Mouse (Mus musculus) brain, adult 2 months (tissue): ENCODE measurements at regions not wholly inside any gene's neighbourhood (a gene's known extent, or its start where the extent isn't known, plus 50 kb on each side); places are given as distances from the start of the nearest gene placed in this dataset.

ENCODE experiments used
- DNase-seq: peaks from one replicate; pipeline ENCODE4 v3.0.0; 2011; ENCODE audit warnings: low read depth, low spot score

- DNase-seq = peak; percentile 94
Observed at GRCm38 (mm10) chrX:12839406-12840159, 77.7 kb upstream of the Med14 start.

DNA sequence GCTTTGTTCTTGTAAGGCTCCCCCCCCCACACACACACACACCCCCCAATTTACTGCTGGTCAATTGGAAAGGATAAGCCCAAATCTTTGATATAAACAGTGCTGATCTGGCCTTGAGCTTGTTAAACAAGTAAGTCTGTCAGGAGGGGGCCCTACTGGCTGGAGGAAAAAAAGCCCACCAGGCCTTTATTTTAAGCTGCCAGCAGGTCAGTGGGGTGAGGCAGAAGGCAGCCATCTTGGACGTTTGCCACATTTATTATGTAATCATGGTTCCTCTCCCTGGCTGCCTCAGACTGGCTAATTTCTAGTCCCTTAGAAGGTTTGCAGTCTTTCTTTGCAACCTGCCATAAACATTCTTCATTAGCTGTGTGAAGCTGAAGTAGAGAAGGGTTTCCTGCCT lies 75.9 kb upstream of the Med14 start:
- DNase-seq = peak; percentile 62

- no peak for DNase-seq
Observed at GRCm38 (mm10) chrX:12834681-12835080, 72.8 kb upstream of the Med14 start.

DNA sequence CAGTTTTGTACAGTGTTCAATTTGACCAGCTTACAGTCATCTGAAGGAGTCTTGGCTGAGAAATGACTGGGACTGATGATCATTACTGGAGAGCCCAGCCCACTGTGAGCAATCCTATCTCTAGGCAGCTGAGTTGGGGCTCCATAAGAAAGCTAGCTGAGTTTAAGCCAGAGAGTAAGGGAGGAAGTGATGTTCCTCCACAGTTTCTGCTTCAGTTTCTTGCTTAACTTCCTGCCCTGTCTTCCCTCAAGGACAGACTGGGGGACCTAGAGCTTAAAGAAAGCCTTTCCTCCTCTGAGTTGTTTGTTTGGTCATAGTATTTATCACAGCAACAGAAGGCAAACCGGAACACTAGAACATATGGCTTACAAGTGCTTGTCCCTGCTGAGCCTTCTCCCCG lies 70.8 kb upstream of the Med14 start:
- no peak for DNase-seq

GRCm38 (mm10) chrX:12829165-12829564 lies 67.3 kb upstream of the Med14 start:
- no peak for DNase-seq

DNA sequence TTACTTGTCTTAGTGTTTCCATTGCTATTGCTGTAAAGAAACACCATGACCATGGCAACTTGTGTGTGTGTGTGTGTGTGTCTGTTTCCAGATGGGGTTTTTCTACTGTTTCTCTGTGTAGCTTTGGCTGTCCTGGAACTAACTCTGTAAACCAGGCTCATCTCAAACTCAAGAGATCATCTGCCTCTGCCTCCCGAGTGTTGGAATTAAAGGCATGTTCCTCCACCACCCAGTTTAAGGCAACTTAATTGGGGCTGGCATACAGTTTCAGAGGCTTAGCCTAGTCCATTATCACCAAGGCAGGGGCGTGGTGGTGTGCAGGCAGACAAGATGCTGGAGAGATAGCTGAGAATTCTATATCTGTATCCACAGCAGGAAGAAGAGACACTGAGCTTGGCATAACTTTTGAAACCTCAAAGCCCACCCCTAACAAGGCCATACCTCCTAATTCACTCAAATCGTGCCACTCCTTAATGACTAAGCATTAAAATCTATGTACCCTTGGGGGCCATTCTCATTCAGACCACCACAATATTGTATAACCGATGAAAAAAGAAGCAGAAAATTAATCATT lies 65.5 kb upstream of the Med14 start:
- DNase-seq = no peak

DNA sequence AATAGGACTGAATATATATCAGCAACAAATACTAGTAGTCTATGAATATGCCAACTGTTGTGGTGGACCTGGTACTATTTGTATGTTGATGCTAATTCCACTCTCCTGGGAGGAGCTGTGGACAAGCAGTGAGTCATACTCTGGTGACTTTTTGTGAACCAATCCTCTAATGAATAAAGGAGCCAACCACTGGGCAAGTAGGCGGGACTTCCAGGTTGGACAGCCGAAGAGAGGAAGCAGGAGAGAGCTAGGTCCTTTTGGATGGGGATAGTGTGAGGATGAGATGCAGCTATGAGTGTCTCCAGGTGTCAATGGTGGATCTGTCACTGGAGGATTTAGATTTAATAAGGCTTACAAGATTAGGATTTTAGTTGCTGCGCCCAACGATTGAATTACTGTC lies 64.8 kb upstream of the Med14 start:
- no peak for DNase-seq

GRCm38 (mm10) chrX:12825262-12825661 lies 63.4 kb upstream of the Med14 start:
- no peak for DNase-seq

GRCm38 (mm10) chrX:12824497-12824896 lies 62.6 kb upstream of the Med14 start:
- DNase-seq = no peak

GRCm38 (mm10) chrX:12822777-12823176 lies 60.9 kb upstream of the Med14 start:
- DNase-seq = no peak

DNA sequence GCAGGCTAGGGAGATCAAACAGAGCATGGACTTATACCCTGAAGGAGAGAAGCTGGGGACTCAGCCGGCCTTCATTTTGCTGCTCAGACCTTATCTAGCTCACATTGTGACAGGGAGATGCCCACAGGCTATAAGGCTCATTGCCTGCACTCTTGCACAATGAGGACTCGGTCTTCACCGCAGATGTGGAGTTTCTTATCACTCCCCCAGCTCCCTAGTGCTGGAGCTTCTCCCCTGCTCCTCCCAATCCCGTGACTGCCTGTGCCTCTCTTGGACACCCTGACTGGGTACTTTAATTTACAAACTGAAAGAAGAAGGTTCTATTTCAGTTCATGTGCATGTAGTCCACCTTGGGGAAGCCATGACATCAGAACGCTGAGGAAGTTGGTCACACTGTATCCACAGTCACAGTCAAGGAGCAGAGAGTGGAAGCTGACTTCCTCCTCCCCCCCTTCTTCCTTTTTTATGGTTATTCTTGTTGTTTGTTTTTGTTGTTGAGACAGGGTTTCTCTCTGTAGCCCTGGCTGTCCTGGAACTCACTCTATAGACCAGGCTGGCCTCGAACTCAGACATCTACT lies 51.3 kb upstream of the Med14 start:
- DNase-seq = no peak
